Comparison of ENCODE assay signal across 8 mouse cellular contexts in genomic region chr16:23109350-23110280, GRCm38 (mm10). TPM values are rescaled to one million over a fixed set of nuclear protein-coding genes. Genes with fewer than 3 reads are reported as not detected.
DNase-seq lines count a peak whose midpoint lies in the region; ATAC-seq and TF ChIP-seq lines count a peak whose summit lies in the region.

No protein-coding gene starts in this region.

- no peak for DNase-seq in heart, adult 18-20 months
- no peak for DNase-seq in G1E (ENCODE audit: low spot score)
- no peak for DNase-seq in hindbrain, embryonic 10.5 days (ENCODE audit: low spot score)
- DNase-seq in midbrain, embryonic 10.5 days (ENCODE audit: low spot score), result no peak
- no peak for DNase-seq in ovary, postnatal 14 days (ENCODE audit: low spot score)
- DNase-seq in cerebellum, adult 9-11 months, result no peak
- DNase-seq in gastrocnemius, postnatal 4 days (ENCODE audit: low spot score in 2 of 2), result no peak

- peak overlapping the region; percentile 84 for H3K4me3 ChIP-seq in heart, embryonic 13.5 days
- H3K4me3 ChIP-seq in G1E (ENCODE audit: low read depth, low read length), result peak overlapping the region; percentile 97
- H3K4me3 ChIP-seq in hindbrain, embryonic 10.5 days, result peak overlapping the region; percentile 98
- peak overlapping the region; percentile 88 for H3K4me3 ChIP-seq in midbrain, embryonic 10.5 days

- TF ChIP-seq CTCF in G1E (IDR thresholded peaks at IDR 0.05; ENCODE audit: low read depth, low read length), result no peak

- H3K4me2 ChIP-seq in heart, embryonic 13.5 days, result peak overlapping the region; percentile 97

- peak overlapping the region; percentile 99 for H3K9ac ChIP-seq in heart, embryonic 13.5 days

- H3K4me1 ChIP-seq in heart, embryonic 13.5 days, result peaks cover 49% of the 10 kb centered on the region
- peaks cover 18% of the 10 kb centered on the region for H3K4me1 ChIP-seq in G1E (ENCODE audit: insufficient read depth, low read depth, low read length)
- H3K4me1 ChIP-seq in hindbrain, embryonic 10.5 days (replicated peaks), result peaks cover 21% of the 10 kb centered on the region
- peaks cover 30% of the 10 kb centered on the region for H3K4me1 ChIP-seq in midbrain, embryonic 10.5 days

- ATAC-seq in heart, embryonic 13.5 days (ENCODE audit: extremely low read depth, insufficient number of reproducible peaks, low FRiP score, low TSS enrichment), result no peak
- no peak for ATAC-seq in G1E (ENCODE audit: extremely low read depth, insufficient number of reproducible peaks, low FRiP score, poor library complexity, severe bottlenecking)

- H3K27ac ChIP-seq in heart, embryonic 13.5 days (replicated peaks), result peak overlapping the region; percentile 98
- peak overlapping the region; percentile 99 for H3K27ac ChIP-seq in hindbrain, embryonic 10.5 days
- H3K27ac ChIP-seq in midbrain, embryonic 10.5 days (replicated peaks), result peak overlapping the region; percentile 99

- WGBS in heart, embryonic 13.5 days, result 55% methylated on average over 5 of the region's 5 CpGs
- 67% methylated on average over 5 of the region's 5 CpGs for WGBS in hindbrain, embryonic 10.5 days
- WGBS in midbrain, embryonic 10.5 days, result 69% methylated on average over 5 of the region's 5 CpGs

- H3K36me3 ChIP-seq in heart, embryonic 13.5 days, result peaks cover 59% of the 10 kb centered on the region
- H3K36me3 ChIP-seq in G1E (replicated peaks), result peaks cover 57% of the 10 kb centered on the region
- peaks cover 62% of the 10 kb centered on the region for H3K36me3 ChIP-seq in hindbrain, embryonic 10.5 days
- H3K36me3 ChIP-seq in midbrain, embryonic 10.5 days, result peaks cover 63% of the 10 kb centered on the region

- no peaks in the 10 kb centered on the region for H3K27me3 ChIP-seq in heart, embryonic 13.5 days (replicated peaks)
- no peaks in the 10 kb centered on the region for H3K27me3 ChIP-seq in G1E (ENCODE audit: insufficient read depth, low read length)
- H3K27me3 ChIP-seq in hindbrain, embryonic 10.5 days (ENCODE audit: insufficient read depth, poor library complexity, severe bottlenecking), result no peaks in the 10 kb centered on the region
- H3K27me3 ChIP-seq in midbrain, embryonic 10.5 days (ENCODE audit: low read depth, poor library complexity, severe bottlenecking), result no peaks in the 10 kb centered on the region

- no peaks in the 10 kb centered on the region for H3K9me3 ChIP-seq in heart, embryonic 13.5 days
- no peaks in the 10 kb centered on the region for H3K9me3 ChIP-seq in G1E (replicated peaks)
- H3K9me3 ChIP-seq in hindbrain, embryonic 10.5 days, result no peaks in the 10 kb centered on the region
- no peaks in the 10 kb centered on the region for H3K9me3 ChIP-seq in midbrain, embryonic 10.5 days (replicated peaks)

RNA-seq across cellular contexts. Expression of gene Eif4a2, which starts 2.4 kb away (rescaled TPM):
- polyA plus RNA-seq in heart, embryonic 13.5 days (2015; fragmentation: Nextera tagmentation; extraction: Ambion mirVana), result 147 and 163 TPM in 2 replicates
- 100 to 1,000 TPM; 420 to 448 TPM for total RNA-seq in heart, adult 18-20 months (2021)
- 776 and 797 TPM in 2 replicates for total RNA-seq in G1E (2014; fragmentation: Nextera tagmentation)
- 849 and 913 TPM in 2 replicates for total RNA-seq in G1E (2017)
- polyA plus RNA-seq in G1E (2012), result 8.4 and 10.5 TPM in 2 replicates
- polyA plus RNA-seq in hindbrain, embryonic 10.5 days (2016; fragmentation: Nextera tagmentation; extraction: Ambion mirVana), result 133 and 157 TPM in 2 replicates
- polyA plus RNA-seq in midbrain, embryonic 10.5 days (2016; fragmentation: Nextera tagmentation; extraction: Ambion mirVana), result 154 and 155 TPM in 2 replicates
- 100 to 1,000 TPM; 274 to 300 TPM for total RNA-seq in gastrocnemius, postnatal 4 days (2021)

RNA-seq across cellular contexts. Expression of gene Rfc4, which starts 17.9 kb away (rescaled TPM):
- 93.0 and 96.8 TPM in 2 replicates for polyA plus RNA-seq in heart, embryonic 13.5 days (2015; fragmentation: Nextera tagmentation; extraction: Ambion mirVana)
- 10 to 100 TPM in 1 of 2 experiments, 1 to 10 TPM in 1; 8.3 to 10.1 TPM for total RNA-seq in heart, adult 18-20 months (2021)
- 181 and 229 TPM in 2 replicates for total RNA-seq in G1E (2014; fragmentation: Nextera tagmentation)
- 87.3 and 90.1 TPM in 2 replicates for total RNA-seq in G1E (2017)
- polyA plus RNA-seq in G1E (2012), result 29.7 and 49.2 TPM in 2 replicates
- polyA plus RNA-seq in hindbrain, embryonic 10.5 days (2016; fragmentation: Nextera tagmentation; extraction: Ambion mirVana), result 190 and 227 TPM in 2 replicates
- polyA plus RNA-seq in midbrain, embryonic 10.5 days (2016; fragmentation: Nextera tagmentation; extraction: Ambion mirVana), result 238 and 272 TPM in 2 replicates
- 10 to 100 TPM; 16.2 to 16.4 TPM for total RNA-seq in gastrocnemius, postnatal 4 days (2021)

RNA-seq across cellular contexts. Expression of gene Adipoq, which starts 36.7 kb away (rescaled TPM):
- polyA plus RNA-seq in heart, embryonic 13.5 days (2015; fragmentation: Nextera tagmentation; extraction: Ambion mirVana), result 0.15 TPM in 1 of 2 replicates, not detected in the other
- 10 to 100 TPM; 14.8 to 64.6 TPM for total RNA-seq in heart, adult 18-20 months (2021)
- total RNA-seq in G1E (2014; fragmentation: Nextera tagmentation), result not detected in 2 replicates
- total RNA-seq in G1E (2017), result 0.16 TPM in 1 of 2 replicates, not detected in the other
- not detected in 2 replicates for polyA plus RNA-seq in G1E (2012)
- not detected in 2 replicates for polyA plus RNA-seq in hindbrain, embryonic 10.5 days (2016; fragmentation: Nextera tagmentation; extraction: Ambion mirVana)
- polyA plus RNA-seq in midbrain, embryonic 10.5 days (2016; fragmentation: Nextera tagmentation; extraction: Ambion mirVana), result not detected in 2 replicates
- total RNA-seq in gastrocnemius, postnatal 4 days (2021), result 10 to 100 TPM; 35.8 to 82.7 TPM

RNA-seq across cellular contexts. Expression of gene Kng1, which starts 52.0 kb away (rescaled TPM):
- polyA plus RNA-seq in heart, embryonic 13.5 days (2015; fragmentation: Nextera tagmentation; extraction: Ambion mirVana), result 0.94 and 8.3 TPM in 2 replicates
- not detected for total RNA-seq in heart, adult 18-20 months (2021)
- total RNA-seq in G1E (2014; fragmentation: Nextera tagmentation) (not detected in 2 replicates), G1E (2017) (0.12 TPM in 1 of 2 replicates, not detected in the other)
- not detected in 2 replicates for polyA plus RNA-seq in G1E (2012)
- not detected in 2 replicates for polyA plus RNA-seq in hindbrain, embryonic 10.5 days (2016; fragmentation: Nextera tagmentation; extraction: Ambion mirVana)
- not detected in 2 replicates for polyA plus RNA-seq in midbrain, embryonic 10.5 days (2016; fragmentation: Nextera tagmentation; extraction: Ambion mirVana)
- total RNA-seq in gastrocnemius, postnatal 4 days (2021), result 1 to 10 TPM in 1 of 2 experiments, under 1 TPM in 1; 0.52 to 8.6 TPM

Comparison
In these comparisons a context has a peak if more than half of its experiments do, and no peak if none do; other contexts are left out.
1. RNA of gene Eif4a2, which starts 2.4 kb away (polyA plus RNA-seq): 154 to 155 TPM in midbrain, embryonic 10.5 days, 147 to 163 TPM in heart, embryonic 13.5 days and 133 to 157 TPM in hindbrain, embryonic 10.5 days; 8.4 to 10.5 TPM in G1E; every median in the first group is over 10 times any median in the second.
2. Peak in every context shown above with its lines, with median percentiles within 50 percentile points of each other: H3K27ac ChIP-seq and H3K4me3 ChIP-seq.